Mouse (Mus musculus) fibroblast of lung, adult 2 months (primary cell): Measurements from ENCODE around the gene Tmem245.

Experiments used
- DNase-seq: peaks from one replicate; pipeline ENCODE4 v3.0.0-alpha.2; 2011; ENCODE audit warnings: low read depth

Gene Tmem245

GRCm38 (mm10) chr4:56865003-56865511 lies 82.2 kb downstream of the Tmem245 start, which contains the start of gene Ctnnal1:
TSS of gene Ctnnal1 (minus strand) at chr4:56865188.
- no peak for DNase-seq

DNA sequence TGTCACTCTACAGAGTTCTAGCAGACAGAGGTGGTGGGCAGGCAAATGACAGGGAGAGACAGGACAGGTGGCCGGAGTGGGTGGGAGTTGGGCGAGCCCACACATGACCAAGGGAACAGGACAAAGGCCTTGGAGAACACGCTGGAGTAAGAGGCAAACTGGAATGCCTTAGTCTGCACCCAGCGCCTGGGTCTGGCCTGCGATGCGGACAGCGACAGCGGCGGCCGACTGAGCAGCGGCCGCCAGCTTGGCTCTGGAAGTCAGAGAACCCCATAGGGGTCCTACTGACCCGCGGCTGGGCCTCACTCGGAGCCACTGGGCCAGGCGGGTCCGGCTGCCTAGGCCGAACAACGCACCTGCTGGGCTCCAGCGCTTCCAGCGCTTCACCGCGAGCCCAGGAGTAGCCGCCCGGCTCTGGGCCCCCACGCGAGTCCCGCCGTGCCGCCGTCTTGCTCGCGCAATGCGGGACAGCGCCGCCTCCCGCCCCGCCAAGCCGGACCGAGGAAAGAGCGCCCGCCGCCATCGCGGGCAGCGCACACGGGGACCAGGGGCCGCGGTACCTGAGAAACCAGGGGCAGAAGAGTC lies 82.7 kb downstream of the Tmem245 start:
- no peak for DNase-seq

DNA sequence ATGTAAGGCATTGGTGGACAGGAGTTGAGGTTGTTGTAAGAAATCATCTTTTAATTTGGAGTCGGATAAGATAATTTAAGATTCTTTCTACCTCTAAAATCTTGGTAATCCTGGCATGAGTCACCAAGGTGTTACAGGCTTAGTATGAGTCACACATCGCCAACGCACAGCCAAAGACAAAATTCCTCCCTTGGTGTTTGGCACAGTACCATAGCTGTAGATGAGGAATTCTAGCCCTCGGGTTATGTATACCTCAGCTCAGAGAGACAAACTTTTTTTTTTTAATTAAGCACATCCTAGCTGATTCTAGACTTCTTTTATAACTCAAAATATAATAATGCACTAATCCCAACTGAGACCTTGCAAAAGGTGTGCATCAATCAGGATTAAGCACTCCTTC lies 83.2 kb downstream of the Tmem245 start:
- no peak for DNase-seq

GRCm38 (mm10) chr4:56861551-56861950 lies 85.7 kb downstream of the Tmem245 start:
- DNase-seq: no peak

- DNase-seq: no peak
Measured at GRCm38 (mm10) chr4:56858733-56859132, 88.5 kb downstream of the Tmem245 start.

- no peak for DNase-seq
Measured at GRCm38 (mm10) chr4:56856371-56856949, 90.8 kb downstream of the Tmem245 start.

DNA sequence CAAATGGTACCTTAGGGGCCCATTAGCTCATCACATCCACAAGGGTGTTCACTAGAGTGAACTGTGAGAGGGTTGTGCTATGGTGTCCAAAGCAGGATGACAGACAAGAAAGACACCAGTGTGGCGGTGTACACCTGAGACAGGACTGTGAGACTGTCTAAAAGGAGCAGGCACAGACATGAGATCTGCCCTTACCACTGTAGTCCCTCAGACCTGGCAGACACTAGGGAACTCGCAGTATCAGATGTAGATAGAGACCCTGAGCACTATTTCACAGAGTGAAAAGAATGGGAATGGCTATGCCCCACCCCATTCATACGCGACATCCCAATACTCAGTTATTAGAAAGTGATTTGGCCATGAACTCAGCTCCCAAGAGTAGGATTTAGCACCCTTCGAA lies 91.3 kb downstream of the Tmem245 start:
- no peak for DNase-seq

DNA sequence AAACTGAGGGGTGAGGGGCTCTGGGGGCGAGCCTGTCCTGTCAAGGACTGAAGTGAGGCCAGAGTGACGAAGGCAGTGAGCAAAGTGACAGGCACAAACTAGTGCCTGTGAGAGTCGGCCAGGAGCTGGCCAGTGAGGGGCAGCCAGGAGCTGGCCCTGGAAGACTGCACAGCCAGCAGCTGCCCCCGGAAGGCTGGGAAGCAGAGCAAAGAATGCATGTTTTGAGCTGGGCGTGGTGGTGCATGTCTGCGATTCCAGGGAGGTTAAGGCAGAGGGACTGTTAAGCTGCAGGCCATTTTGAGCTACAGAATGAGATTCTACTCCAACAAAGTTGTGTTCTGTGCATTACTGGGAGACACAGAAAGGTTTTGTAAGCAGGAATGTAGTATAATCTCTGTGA lies 96.5 kb downstream of the Tmem245 start:
- DNase-seq: no peak

GRCm38 (mm10) chr4:56848044-56848443 lies 99.2 kb downstream of the Tmem245 start:
- DNase-seq: no peak

- DNase-seq: no peak
Measured at GRCm38 (mm10) chr4:56847400-56847799, 99.8 kb downstream of the Tmem245 start.

- DNase-seq: no peak
Measured at GRCm38 (mm10) chr4:56845896-56846533, 101.2 kb downstream of the Tmem245 start.

DNA sequence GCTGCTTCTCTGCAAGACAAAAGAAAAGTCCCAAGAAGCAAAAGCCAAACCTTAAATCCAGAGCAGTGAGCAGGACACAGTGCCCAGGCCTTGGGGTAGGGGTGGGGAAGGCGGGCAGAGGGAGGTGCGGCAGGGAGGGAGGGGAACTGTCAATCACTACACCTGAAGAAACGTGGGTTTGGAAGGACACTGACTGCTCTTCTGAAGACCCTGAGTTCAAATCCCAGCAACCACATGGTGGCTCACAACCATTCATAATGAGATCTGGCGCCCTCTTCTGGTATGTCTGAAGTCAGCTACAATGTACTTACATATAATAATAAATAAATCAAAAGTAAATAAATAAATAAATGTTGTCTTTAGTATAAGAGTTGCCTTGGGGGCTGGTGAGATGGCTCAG lies 102.3 kb downstream of the Tmem245 start:
- no peak for DNase-seq

- DNase-seq: no peak
Measured at GRCm38 (mm10) chr4:56843963-56844362, 103.3 kb downstream of the Tmem245 start.

GRCm38 (mm10) chr4:56842501-56842900 lies 104.7 kb downstream of the Tmem245 start:
- DNase-seq: no peak

GRCm38 (mm10) chr4:56840297-56840696 lies 106.9 kb downstream of the Tmem245 start:
- no peak for DNase-seq

DNA sequence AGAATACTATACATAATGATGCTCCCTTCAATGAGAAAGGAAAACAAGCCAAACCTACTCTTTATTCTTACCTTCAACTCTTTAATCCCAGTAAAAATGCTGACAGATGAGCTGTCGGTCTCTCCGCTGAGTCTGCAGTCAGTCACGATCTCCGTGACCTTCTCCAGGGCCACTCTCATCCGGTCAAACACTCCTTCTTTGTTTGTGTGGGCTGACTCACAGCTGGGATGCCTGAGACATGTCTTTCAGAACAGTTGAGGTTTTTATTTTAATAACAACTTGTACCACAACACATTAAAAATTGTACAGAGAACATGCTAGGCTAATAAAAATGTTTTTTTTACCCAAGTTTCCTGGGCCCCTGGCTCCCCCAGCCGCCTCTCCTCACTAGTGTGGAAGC lies 109.6 kb downstream of the Tmem245 start:
- no peak for DNase-seq

GRCm38 (mm10) chr4:56831998-56832397 lies 115.2 kb downstream of the Tmem245 start:
- DNase-seq: no peak

DNA sequence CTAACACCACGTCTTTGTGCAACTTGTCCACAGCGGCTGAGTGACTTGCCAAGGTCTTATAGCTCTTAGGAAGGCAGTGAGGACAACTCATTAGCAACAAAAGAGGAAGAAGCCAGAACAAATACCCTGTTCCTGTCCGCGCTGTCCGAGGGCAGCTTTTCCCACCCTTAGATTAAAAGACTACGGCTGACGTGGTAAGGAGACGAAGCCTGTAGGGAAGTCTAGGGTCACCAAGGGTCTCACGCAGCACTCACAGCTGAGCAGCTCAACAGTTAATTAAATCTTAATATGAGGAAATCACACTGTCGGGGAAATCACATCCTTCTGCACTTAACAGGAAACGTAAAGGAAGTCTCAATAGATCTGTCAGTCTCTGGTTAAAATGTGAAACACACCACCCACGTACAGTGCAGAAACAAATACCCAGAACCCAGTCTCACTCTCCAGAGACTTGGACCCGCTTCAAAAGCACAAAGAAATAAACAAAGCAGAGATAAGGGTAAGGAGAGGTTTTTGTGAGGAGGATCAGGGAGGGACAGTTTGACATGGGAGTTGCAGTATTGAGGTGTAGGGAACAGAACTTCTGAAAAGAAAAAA lies 116.1 kb downstream of the Tmem245 start:
- no peak for DNase-seq

DNA sequence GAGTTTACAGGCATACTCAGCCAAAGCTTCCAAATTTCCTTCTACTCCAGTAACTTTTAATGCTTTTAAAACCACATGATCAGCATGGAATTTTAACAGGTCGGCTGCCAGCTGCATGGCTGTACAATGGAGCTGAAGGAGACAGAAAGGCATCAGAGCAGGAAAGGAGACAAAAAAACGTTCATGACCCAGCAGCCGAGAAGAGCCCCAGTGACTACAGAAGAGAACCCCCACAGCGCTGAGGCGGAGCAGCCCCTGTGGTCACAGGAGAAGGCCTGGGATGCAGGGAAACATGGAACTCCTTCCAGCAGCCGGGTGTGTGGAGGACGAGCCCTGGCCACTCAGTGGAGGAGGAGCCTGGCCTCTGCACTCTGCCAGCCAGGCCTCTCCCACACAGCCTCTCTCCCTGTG lies 117.7 kb downstream of the Tmem245 start:
- DNase-seq: peak; percentile 70

GRCm38 (mm10) chr4:56828932-56829331 lies 118.3 kb downstream of the Tmem245 start:
- DNase-seq: no peak

DNA sequence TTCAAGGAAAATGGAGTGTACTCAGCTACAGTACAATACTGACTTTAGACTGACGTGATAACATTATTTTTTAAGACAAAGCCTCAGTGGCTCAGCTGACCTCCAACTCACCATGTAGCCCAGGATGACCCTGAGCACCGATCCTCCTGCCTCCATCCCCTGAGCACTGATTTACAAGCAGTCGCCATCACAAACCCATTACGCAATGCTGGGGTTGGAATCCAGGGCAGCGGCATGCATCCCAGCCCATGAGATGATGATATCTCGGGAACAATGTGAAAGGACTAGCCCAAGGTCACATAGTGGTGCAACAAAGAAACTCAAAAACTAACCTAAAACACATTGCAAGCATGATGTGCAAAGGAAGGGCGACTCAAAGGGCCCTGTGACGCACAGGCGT lies 123.0 kb downstream of the Tmem245 start:
- DNase-seq: no peak

- DNase-seq: no peak
Measured at GRCm38 (mm10) chr4:56820017-56820550, 127.2 kb downstream of the Tmem245 start.
